Mouse (Mus musculus): ENCODE data around the gene Zfp93. TPM values are rescaled to one million over a fixed set of nuclear protein-coding genes. Genes with fewer than 3 reads are reported as not detected.

Zfp93 gene
- total RNA-seq, 2 experiments from 2014 or later = 3.6 to 4.4 TPM

DNA sequence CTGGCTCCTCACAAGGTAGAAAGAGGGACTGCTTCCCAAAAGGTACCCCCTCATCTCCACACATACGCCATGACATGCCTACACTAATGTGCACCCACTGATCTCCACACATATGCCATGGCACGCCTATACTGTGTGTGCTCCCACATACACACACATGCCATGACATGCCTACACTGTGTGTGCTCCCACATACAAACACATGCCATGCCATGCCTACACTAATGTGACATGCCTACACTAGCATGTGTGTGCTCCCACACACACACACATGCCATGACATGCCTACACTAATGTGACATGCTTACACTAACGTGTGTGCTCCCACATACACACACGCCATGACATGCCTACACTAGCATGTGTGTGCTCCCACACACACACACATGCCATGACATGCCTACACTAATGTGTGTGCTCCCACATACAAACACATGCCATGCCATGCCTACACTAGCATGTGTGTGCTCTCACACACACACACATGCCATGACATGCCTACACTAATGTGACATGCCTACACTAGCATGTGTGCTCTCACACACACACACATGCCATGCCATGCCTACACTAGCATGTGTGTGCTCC lies 20.0 kb downstream of the Zfp93 start:
- DNase-seq = no peak

GRCm38 (mm10) chr7:24291387-24292090 lies 21.3 kb downstream of the Zfp93 start:
- DNase-seq = no peak

DNA sequence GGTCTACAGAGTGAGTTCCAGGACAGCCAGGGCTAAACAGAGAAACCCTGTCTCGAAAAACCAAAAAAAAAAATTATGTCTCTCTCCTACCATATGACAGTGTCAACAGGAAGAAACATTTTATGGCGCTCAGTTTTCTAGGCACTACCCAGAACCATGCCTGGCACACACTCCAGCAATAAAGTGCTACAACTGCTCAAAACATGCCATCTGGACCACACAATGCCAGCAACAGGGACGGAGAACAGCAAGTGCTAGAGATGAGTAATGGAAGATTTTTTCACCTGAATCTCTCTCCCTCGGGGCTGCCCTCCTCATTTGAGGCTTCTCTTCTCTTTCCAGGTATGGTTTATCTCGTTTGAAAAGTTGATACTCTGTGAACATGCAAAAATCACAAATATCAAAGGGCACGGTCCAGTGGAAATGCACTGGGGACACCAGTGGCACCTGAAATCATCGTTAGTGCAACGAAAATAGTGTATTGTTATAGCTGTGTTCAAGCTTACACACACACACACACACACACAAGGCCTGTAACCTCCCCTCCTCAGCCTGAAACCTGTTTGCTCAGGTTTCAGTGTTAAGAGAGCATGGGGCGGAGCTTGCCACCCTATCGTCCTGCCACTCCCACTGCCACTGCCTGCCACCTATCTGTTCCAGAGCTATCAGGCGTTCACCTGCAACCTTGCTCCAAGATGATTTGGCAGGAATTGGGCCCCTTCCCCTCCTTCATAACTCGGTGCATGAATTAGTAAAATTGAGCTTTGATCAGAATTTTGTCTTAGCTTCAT lies 23.0 kb downstream of the Zfp93 start:
- DNase-seq = no peak

DNA sequence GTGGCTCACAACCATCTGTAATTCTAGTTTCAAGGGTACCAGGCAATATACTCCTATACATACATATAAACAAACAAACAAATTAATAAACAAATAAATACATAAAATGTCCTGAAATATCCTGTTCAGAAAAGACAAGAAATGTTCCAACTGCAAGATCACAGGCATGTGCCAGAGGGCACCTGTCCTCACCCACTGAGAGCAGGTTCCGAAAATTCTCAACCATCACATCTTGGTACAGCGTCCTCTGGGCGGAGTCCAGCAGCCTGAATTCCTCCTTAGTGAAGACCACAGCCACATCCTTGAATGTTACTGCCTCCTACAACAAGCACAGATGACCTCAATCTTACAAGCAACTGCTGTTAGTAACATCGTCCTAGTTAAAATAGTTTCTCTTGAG lies 24.5 kb downstream of the Zfp93 start:
- no peak for DNase-seq

DNA sequence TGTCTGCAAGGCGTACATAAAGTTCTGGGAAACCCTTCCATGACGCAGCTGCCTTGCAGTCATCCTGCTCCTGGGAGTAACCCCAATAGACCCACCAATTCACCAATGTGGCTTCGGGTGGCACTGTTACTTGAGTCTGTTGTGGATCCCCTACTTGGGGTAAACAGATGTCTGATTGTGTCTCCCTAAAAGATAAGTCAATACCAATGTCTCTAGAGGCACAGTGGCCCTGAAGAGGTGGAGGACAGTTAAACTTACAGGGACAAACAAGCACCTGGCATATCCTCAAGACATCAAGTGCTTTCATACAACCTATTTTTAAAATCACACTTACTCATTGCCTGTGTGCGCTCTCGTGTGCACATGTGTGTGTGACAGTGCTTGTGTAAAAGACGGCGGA lies 25.2 kb downstream of the Zfp93 start:
- no peak for DNase-seq

GRCm38 (mm10) chr7:24296386-24296785 lies 26.2 kb downstream of the Zfp93 start:
- no peak for DNase-seq

GRCm38 (mm10) chr7:24297361-24298095 lies 27.3 kb downstream of the Zfp93 start:
- DNase-seq = no peak

- no peak for DNase-seq
These were observed 28.4 kb downstream of the Zfp93 start for GRCm38 (mm10) chr7:24298635-24298972.

DNA sequence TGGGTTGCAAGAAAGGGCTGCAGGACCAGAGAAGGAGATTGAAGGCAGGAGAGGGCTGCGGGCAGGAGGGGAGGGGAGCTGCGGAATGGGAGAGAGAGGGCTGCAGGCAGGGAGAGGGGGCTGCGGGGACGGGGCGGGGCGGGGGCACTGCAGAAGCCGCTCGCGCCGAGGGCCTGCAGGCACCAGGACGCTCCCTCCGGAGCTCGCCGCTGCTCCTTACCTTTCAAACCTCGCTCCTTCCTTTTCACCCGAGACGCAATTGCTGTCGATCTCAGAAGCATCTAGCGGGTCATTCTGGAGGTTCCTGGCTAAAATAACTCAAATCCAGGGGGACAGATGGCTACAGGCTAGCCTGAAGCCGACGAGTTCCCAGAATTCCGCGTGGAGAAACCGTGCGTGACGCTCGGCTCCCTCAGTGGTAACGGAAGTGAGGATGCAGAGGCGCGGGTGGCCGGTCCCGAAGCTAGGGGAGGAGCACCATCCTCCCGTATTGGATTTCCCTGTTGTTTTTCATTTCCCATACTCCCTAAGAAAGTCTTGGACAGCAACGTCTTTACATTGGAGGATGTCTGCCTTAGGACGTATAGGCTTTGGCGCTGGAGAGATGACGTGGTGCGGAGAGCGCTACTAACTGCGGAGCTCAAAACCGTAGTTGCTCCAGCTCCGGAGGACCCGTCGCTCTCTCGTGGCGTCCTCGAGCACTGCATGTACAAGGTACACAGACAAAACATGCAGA lies 28.9 kb downstream of the Zfp93 start:
- peak; percentile 57 for DNase-seq

- DNase-seq = no peak
These were observed 29.7 kb downstream of the Zfp93 start for GRCm38 (mm10) chr7:24299823-24300481.

DNA sequence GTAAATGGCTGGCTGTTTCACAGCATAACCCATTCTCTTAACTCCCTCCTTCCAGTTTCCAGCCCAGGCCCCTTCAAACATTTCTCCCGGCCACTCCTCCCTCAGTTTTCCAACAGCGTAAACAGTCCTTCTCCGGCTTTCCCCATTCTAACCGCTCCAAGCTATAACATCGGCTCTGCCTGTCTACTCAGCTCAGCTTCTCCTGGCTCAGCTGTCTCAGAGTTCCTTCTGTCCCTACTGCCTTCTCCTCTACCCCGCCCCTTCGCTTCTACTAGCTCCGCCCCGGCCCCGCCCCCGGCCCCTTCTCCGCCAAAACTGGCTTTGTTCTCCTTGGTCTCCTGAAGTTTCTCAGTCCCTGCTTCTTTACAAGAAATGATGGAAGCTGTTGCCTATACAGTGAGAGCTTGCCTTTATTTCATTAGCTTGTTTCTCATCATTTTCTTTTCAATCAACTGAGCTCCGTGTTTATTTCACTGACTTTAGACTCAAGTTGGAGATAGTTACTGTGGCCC lies 30.6 kb downstream of the Zfp93 start, which contains the start of gene Zfp61:
Zfp61 (minus strand) TSS at position 462 of the 512 bp plus-strand sequence.
- peak; percentile 21 for DNase-seq

DNA sequence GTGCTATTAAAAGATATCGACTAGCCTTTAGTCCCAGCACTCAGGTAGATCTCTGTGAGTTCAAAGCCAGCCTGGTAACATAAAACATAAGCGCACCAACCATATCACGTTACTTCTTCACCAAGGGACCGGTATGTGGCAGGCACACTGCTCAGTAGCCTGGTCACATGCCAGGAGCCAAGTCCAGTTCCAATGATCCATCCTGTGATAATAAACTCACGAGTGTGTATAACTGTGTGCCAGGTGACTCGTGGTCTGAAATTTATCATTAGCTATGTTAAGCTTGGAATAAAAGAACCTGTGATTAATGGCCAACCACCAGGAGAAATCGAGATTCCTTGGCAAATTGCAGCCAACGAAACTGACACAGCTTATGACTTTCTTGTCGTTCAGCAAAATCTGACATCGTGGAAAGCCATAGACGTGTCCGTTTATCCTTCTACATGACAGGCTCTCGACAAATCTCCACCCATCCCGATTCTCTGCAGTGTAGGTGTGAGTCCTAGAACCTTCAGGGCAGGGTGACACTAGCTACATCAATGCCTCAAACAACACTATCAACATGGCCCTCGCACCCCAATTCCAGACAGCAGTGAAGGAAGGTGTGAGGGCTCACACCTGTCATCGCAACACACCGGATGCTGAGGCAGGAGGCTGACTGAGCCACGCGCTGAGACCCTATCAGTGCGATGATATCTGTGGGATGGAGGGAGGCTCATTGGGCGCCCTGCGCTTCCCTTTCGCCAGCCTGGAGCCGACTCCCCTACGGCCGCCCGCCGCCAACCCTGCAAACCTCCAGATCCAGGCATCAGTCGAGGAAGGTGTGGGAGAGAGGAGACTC lies 45.7 kb downstream of the Zfp93 start:
- DNase-seq = no peak

DNA sequence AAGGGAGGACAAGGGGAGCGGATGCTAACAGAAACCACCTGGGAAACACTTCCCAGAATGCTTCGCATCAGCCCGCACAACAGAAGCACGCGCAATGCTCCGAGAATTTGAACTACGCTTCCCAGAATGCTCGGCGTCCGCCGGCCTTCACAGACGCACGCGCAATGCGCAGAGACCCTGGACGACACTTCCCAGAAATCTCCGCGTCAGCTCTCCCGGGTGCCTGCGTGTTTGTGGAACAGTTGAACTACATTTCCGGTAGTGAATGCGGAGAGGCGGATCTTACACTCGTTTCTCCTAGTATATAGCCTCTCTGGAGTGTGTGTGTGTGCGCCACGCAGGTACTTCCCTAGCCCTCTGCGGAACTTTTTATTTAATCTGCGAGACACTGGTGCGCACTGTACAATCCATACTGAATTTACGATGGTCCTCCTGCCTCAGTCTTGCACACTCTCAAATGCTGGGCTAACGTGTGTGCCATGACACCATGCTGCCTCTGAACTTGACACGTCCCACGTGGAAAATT lies 46.4 kb downstream of the Zfp93 start, which contains the start of gene Zfp94:
Zfp94 (minus strand) TSS at position 100 of the 526 bp plus-strand sequence.
- DNase-seq = peak; percentile 93

DNA sequence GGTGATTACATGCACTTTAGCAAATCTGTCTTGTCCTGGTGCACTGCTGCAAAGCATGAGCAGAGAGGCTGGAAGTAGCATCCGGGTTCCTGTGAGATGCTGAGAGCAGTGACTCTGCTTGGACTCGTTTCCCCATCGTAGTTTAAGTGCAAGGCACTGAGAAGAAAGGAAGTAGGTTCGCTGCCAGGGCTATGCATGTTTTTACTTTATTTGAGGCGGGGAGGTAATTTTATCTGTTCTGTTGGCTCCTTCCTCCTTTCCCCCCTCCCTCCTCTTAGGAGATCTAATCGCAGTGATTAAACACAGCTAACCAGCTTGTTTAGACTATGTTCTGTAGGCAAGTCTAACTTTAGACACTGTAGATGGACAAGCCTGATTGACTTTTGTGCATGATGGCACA lies 48.7 kb downstream of the Zfp93 start:
- no peak for DNase-seq

- DNase-seq = no peak
These were observed 52.4 kb downstream of the Zfp93 start for GRCm38 (mm10) chr7:24322593-24322992.

- no peak for DNase-seq
These were observed 55.0 kb downstream of the Zfp93 start for GRCm38 (mm10) chr7:24325197-24325596.

GRCm38 (mm10) chr7:24325675-24326128 lies 55.5 kb downstream of the Zfp93 start:
- DNase-seq = no peak

- no peak for DNase-seq
These were observed 56.3 kb downstream of the Zfp93 start for GRCm38 (mm10) chr7:24326273-24327135.

All from gastrocnemius, postnatal 25 days (tissue).